Mouse (Mus musculus) forebrain, embryonic 14.5 days (tissue): ENCODE measurements at regions not wholly inside any gene's neighbourhood (a gene's known extent, or its start where the extent isn't known, plus 50 kb on each side); places are given as distances from the start of the nearest gene placed in this dataset.
A peak's percentile ranks its signal among the peaks of the same experiment; 100 is the strongest.

ENCODE experiments used
- ATAC-seq: fragments of 200-750 bp; cut with Nextera tagmentation; 2 replicates; pipeline ENCODE4 v1.8.0; 2017; ENCODE audit warnings: mild to moderate bottlenecking, moderate library complexity
- DNase-seq: peaks from one replicate; pipeline ENCODE4 v3.0.0-alpha.2; 2015; ENCODE audit warnings: low spot score
- H3K27ac ChIP-seq: fragments of 300-500 bp; sonication (generic); 2 replicates; pipeline ENCODE4 v1.5.1; 2014; ENCODE audit warnings: low read depth, mild to moderate bottlenecking, control low read depth, low read length, moderate library complexity
- H3K27me3 ChIP-seq: fragments of 300-500 bp; sonication (generic); replicated peaks from 2 replicates; pipeline ENCODE4 v1.6.1; 2014; ENCODE audit warnings: low read length, control low read depth, mixed read lengths; ENCODE audit not compliant: control insufficient read depth, insufficient read depth
- H3K36me3 ChIP-seq: fragments of 300-500 bp; sonication (generic); 2 replicates; pipeline ENCODE4 v1.6.1; 2014; ENCODE audit warnings: low read length, control low read depth; ENCODE audit not compliant: control insufficient read depth, insufficient read depth
- H3K4me1 ChIP-seq: fragments of 300-500 bp; sonication (generic); 2 replicates; pipeline ENCODE4 v1.6.1; 2014; ENCODE audit warnings: antibody characterized with exemption, low read length, control low read depth; ENCODE audit not compliant: control insufficient read depth, insufficient read depth
- H3K4me2 ChIP-seq: fragments of 300-500 bp; sonication (generic); 2 replicates; pipeline ENCODE4 v1.6.1; 2014; ENCODE audit warnings: mild to moderate bottlenecking, control low read depth, low read length
- H3K4me3 ChIP-seq: fragments of 300-500 bp; sonication (generic); 2 replicates; pipeline ENCODE4 v1.5.1; 2014; ENCODE audit warnings: low read depth, low read length, control low read depth
- H3K9ac ChIP-seq: fragments of 300-500 bp; sonication (generic); 2 replicates; pipeline ENCODE4 v1.6.1; 2014; ENCODE audit warnings: mild to moderate bottlenecking, low read length, control low read depth, moderate library complexity
- H3K9me3 ChIP-seq: fragments of 300-500 bp; sonication (generic); replicated peaks from 2 replicates; pipeline ENCODE4 v1.6.1; 2016; ENCODE audit warnings: low read length, control low read depth, mixed read lengths; ENCODE audit not compliant: control insufficient read depth
- WGBS: fragments of 180-500 bp; shearing (Covaris S2); extraction: QIAGEN DNeasy Blood & Tissue Kit; methylation state at CpG from one replicate; pipeline ENCODE4 v1.1.7; 2014; 5-methylcytosine and 5-hydroxymethylcytosine counted together

- Histone ChIP-seq H3K36me3 (no peaks in the 10 kb centered on the region), H3K27ac (no peak overlapping the region), H3K4me1 (no peaks in the 10 kb centered on the region), H3K9me3 (no peaks in the 10 kb centered on the region), H3K4me2 (no peak overlapping the region), H3K9ac (no peak overlapping the region), H3K4me3 (no peak overlapping the region), H3K27me3 (no peaks in the 10 kb centered on the region)
- ATAC-seq, result no peak
- WGBS, result 72% methylated on average over 3 of the region's 3 CpGs
- DNase-seq, result no peak
Measured at GRCm38 (mm10) chr12:32615000-32615399, 204.3 kb upstream of the Nampt start.

GRCm38 (mm10) chr12:32616086-32616485 is 203.3 kb upstream of the Nampt start:
- Histone ChIP-seq H3K9ac (no peak overlapping the region), H3K4me2 (no peak overlapping the region), H3K4me1 (no peaks in the 10 kb centered on the region), H3K36me3 (no peaks in the 10 kb centered on the region), H3K4me3 (no peak overlapping the region), H3K27ac (no peak overlapping the region), H3K27me3 (no peaks in the 10 kb centered on the region), H3K9me3 (0 out of 2 replicates have a peak, but pooled peaks cover 3% of the 10 kb centered on the region)
- 88% methylated on average over 5 of the region's 5 CpGs for WGBS
- ATAC-seq, result no peak
- DNase-seq, result no peak

- DNase-seq (no peak), ATAC-seq (no peak)
- Histone ChIP-seq H3K4me3 (no peak overlapping the region), H3K4me2 (no peak overlapping the region), H3K9me3 (0 out of 2 replicates have a peak, but pooled peaks cover 3% of the 10 kb centered on the region), H3K27ac (no peak overlapping the region), H3K9ac (no peak overlapping the region), H3K27me3 (no peaks in the 10 kb centered on the region), H3K4me1 (no peaks in the 10 kb centered on the region), H3K36me3 (no peaks in the 10 kb centered on the region)
- 88% methylated on average over 1 of the region's 1 CpGs for WGBS
Measured at GRCm38 (mm10) chr12:32617031-32617430, 202.3 kb upstream of the Nampt start.

- H3K9ac ChIP-seq, result no peak overlapping the region
- 62% methylated on average over 4 of the region's 4 CpGs for WGBS
- no peaks in the 10 kb centered on the region for H3K4me1 ChIP-seq
- H3K9me3 ChIP-seq, result 0 out of 2 replicates have a peak, but pooled peaks cover 3% of the 10 kb centered on the region
- H3K36me3 ChIP-seq, result no peaks in the 10 kb centered on the region
- no peaks in the 10 kb centered on the region for H3K27me3 ChIP-seq
- no peak for ATAC-seq
- no peak for DNase-seq
- H3K4me3 ChIP-seq, result no peak overlapping the region
- H3K27ac ChIP-seq, result no peak overlapping the region
- H3K4me2 ChIP-seq, result no peak overlapping the region
Measured at GRCm38 (mm10) chr12:32619830-32620229, 199.5 kb upstream of the Nampt start.

GRCm38 (mm10) chr12:32621739-32622138 is 197.6 kb upstream of the Nampt start:
- no peaks in the 10 kb centered on the region for H3K36me3 ChIP-seq
- H3K27ac ChIP-seq, result no peak overlapping the region
- H3K4me2 ChIP-seq, result no peak overlapping the region
- no peak overlapping the region for H3K9ac ChIP-seq
- no peaks in the 10 kb centered on the region for H3K4me1 ChIP-seq
- 93% methylated on average over 5 of the region's 5 CpGs for WGBS
- H3K4me3 ChIP-seq, result no peak overlapping the region
- H3K9me3 ChIP-seq, result 0 out of 2 replicates have a peak, but pooled peaks cover 3% of the 10 kb centered on the region
- H3K27me3 ChIP-seq, result no peaks in the 10 kb centered on the region
- DNase-seq (no peak), ATAC-seq (no peak)

GRCm38 (mm10) chr12:32628552-32628951 is 190.8 kb upstream of the Nampt start:
- Histone ChIP-seq H3K4me2 (no peak overlapping the region), H3K9me3 (no peaks in the 10 kb centered on the region), H3K9ac (no peak overlapping the region), H3K27me3 (no peaks in the 10 kb centered on the region; the same call in 1 of the 2 replicates), H3K4me3 (no peak overlapping the region), H3K4me1 (no peaks in the 10 kb centered on the region), H3K36me3 (no peaks in the 10 kb centered on the region), H3K27ac (no peak overlapping the region)
- ATAC-seq (peak; percentile 60; the same call in 1 of the 2 replicates), DNase-seq (peak; percentile 55)
- WGBS, result 15% methylated on average over 1 of the region's 1 CpGs

- Histone ChIP-seq H3K9me3 (no peaks in the 10 kb centered on the region), H3K4me3 (no peak overlapping the region), H3K27ac (no peak overlapping the region), H3K4me1 (no peaks in the 10 kb centered on the region), H3K36me3 (no peaks in the 10 kb centered on the region), H3K27me3 (peaks cover 3% of the 10 kb centered on the region), H3K9ac (no peak overlapping the region), H3K4me2 (no peak overlapping the region)
- ATAC-seq (no peak), DNase-seq (peak; percentile 49)
- 10% methylated on average over 3 of the region's 3 CpGs for WGBS
Measured at GRCm38 (mm10) chr12:32632935-32633334, 186.4 kb upstream of the Nampt start.

- Histone ChIP-seq H3K9ac (no peak overlapping the region), H3K36me3 (no peaks in the 10 kb centered on the region), H3K4me2 (no peak overlapping the region), H3K4me1 (no peaks in the 10 kb centered on the region), H3K27me3 (peaks cover 3% of the 10 kb centered on the region), H3K27ac (no peak overlapping the region), H3K9me3 (no peaks in the 10 kb centered on the region), H3K4me3 (no peak overlapping the region)
- WGBS, result 65% methylated on average over 5 of the region's 5 CpGs
- DNase-seq, result no peak
- ATAC-seq, result no peak
Measured at GRCm38 (mm10) chr12:32635055-32635454, 184.3 kb upstream of the Nampt start.

GRCm38 (mm10) chr12:32637400-32638100 is 181.8 kb upstream of the Nampt start:
- WGBS, result 4% methylated on average over 8 of the region's 8 CpGs
- H3K9me3 ChIP-seq, result no peaks in the 10 kb centered on the region
- no peak overlapping the region for H3K27ac ChIP-seq
- peak; percentile 48 for ATAC-seq
- no peaks in the 10 kb centered on the region for H3K36me3 ChIP-seq
- H3K4me1 ChIP-seq, result no peaks in the 10 kb centered on the region
- H3K4me2 ChIP-seq, result no peak overlapping the region
- no peak overlapping the region for H3K4me3 ChIP-seq
- H3K9ac ChIP-seq, result no peak overlapping the region
- peaks cover 3% of the 10 kb centered on the region; the same call in 1 of the 2 replicates for H3K27me3 ChIP-seq
- peak; percentile 88 for DNase-seq
